Mouse (Mus musculus) left cerebral cortex, postnatal 36 days (tissue): ENCODE measurements around the gene Foxf2. TPM values are rescaled to one million over a fixed set of nuclear protein-coding genes. Genes with fewer than 3 reads are reported as not detected.

Source experiments
- DNase-seq, 2 experiments: peaks; one replicate each; pipeline ENCODE4 v3.0.0; 2021 to 2022; ENCODE audit warnings: low spot score in 2 of 2, mixed read lengths in 1 of 2
- intact Hi-C: fragments of 180-260 bp; cut with DNase I; formaldehyde crosslinking; loops from one replicate; pipeline ENCODE4 v1.15.1; 2025
- total RNA-seq, 2 experiments: library from RNA; stranded (reverse); gene quantifications; 2 replicates each; pipeline ENCODE4 v1.2.3; 2021

Foxf2 gene
- total RNA-seq: 1 to 10 TPM; 5.5 TPM

DNA sequence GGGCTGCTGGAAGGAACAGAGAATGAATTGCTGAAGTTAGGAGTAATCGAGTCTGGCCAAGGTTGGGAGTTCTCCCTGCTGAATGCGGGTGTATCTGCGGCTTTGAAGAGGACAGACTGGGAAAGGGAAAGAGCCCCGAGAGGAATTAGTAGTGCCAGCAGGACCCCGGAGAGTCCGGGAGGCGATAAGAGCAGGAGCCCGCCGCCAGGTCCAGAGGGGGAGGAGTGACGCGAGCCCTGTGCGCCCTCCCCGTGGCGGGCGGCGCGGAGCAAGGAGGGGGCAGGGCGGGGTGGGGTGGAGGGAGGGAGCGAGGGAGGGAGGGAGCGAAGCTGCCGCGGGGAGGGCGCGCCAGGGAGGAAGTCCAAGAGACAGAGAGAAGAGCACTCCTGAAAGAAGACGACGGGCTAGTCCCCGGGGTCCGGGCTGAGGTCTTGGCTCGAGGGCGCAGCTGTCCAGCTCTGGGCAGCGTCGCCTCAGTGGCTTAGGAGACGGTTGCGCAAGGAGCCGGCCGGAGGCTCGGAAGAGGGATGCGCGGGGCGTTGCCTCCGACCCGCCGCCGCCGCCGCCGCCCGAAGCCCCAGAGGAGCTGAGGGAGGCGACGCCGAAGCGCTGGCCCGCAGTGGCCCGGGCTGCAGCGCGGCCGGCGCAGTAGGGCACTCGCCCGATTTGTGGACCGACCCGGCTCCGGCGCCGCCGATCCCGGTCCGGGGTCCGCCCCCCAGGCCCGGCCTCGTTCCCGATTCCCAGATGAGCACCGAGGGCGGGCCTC is at the start of gene Foxf2:
Gene Foxf2 (plus strand): TSS at position 484 of the 769 bp plus-strand sequence.
- no peak for DNase-seq
- intact Hi-C loops: loop anchor here (5.0 to 10.0 kb wide), 3 partner anchors 177 to 731 kb away; no protein-coding TSS in a partner anchor

GRCm38 (mm10) chr13:31576696-31577095 is 48.9 kb upstream of the Foxf2 start:
- DNase-seq: no peak
- intact Hi-C loops: no loop called here

GRCm38 (mm10) chr13:31577576-31577975 is 48.0 kb upstream of the Foxf2 start:
- no peak for DNase-seq
- intact Hi-C loops: no loop called here

DNA sequence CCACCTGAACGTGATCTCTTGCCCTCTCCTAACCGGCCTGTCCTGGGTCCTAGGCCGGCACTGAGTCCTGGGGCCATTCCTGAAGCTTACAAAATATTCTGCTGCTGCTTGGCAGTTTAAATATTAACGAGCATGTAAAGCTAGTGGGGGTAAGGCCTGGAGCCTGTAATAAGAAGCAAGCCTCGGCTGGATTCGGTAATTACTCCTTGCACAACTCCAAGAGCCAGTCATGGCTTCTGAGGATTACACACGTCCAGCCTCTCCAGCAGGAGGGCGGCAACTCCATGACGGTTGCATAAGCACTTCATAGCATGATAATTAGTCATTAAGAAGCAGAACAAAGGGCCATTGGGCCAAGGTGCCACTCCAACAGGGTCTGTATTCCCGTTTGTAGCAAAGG is 47.2 kb upstream of the Foxf2 start:
- no peak for DNase-seq
- intact Hi-C loops: no loop called here

GRCm38 (mm10) chr13:31579866-31580265 is 45.8 kb upstream of the Foxf2 start:
- no peak for DNase-seq
- intact Hi-C loops: no loop called here

DNA sequence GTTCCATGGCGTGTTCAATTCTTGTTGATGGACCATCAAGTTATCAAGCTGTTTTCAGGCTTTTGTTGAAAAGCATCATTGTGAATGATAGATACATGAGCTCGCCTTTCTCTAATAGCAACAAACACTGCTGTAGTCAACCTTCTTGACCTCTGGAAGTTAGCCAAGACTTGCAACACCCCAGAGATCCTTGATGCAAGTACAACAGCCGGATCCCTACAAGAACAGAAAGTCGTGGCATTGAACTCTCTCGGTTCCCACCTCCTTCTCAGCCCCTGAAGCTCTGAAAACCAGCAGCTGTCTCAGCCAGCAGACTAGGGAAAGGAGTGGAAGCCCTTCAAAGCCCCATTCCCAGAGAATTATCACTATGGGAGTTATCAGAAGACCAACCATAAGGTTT is 38.3 kb upstream of the Foxf2 start:
- intact Hi-C loops: no loop called here
- no peak for DNase-seq

GRCm38 (mm10) chr13:31599576-31599975 is 26.0 kb upstream of the Foxf2 start:
- DNase-seq: no peak
- intact Hi-C loops: no loop called here

- no peak for DNase-seq
- intact Hi-C loops: no loop called here
Measured at GRCm38 (mm10) chr13:31603964-31604363, 21.7 kb upstream of the Foxf2 start.

GRCm38 (mm10) chr13:31614724-31615465 is 10.7 kb upstream of the Foxf2 start:
- no peak for DNase-seq

DNA sequence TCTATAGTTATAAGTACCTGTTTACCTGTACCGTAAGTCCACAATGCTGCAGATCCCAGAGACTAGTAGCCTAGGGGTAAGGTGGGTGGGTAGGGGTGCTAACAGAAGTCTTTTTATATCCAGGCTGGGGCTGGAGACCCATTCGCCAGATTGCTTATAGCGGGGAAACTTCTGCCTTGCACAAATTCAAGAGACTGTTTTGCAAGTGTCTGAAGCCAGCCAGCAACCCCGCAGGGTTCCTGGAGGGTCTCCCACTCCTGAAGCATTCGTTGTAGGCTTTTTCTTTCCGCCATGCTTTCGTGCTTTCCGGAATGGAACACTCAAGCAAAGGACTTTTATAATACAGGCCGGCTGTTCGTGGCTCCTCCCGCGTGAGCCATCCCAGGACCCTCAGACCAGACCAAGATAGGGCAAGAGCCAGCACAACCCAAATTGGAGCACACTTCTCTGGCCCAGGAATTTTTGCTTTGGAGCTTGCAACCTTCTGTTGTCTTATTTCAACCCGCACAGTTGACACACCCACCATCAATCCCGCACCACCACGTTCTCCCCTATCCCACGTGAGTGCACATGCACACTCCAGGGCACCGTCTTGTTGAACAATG is 10.0 kb upstream of the Foxf2 start:
- intact Hi-C loops: loop anchor here (5.0 kb wide), 2 partner anchors 58 to 408 kb away; partner anchors contain the start of genes A530084C06Rik and Foxq1
- no peak for DNase-seq

More at GRCm38 (mm10) chr13:31614724-31615465, 10.7 kb upstream of the Foxf2 start:
- intact Hi-C loops: loop anchor here (5.0 kb wide), 2 partner anchors 58 to 408 kb away; partner anchors contain the start of genes A530084C06Rik and Foxq1

DNA sequence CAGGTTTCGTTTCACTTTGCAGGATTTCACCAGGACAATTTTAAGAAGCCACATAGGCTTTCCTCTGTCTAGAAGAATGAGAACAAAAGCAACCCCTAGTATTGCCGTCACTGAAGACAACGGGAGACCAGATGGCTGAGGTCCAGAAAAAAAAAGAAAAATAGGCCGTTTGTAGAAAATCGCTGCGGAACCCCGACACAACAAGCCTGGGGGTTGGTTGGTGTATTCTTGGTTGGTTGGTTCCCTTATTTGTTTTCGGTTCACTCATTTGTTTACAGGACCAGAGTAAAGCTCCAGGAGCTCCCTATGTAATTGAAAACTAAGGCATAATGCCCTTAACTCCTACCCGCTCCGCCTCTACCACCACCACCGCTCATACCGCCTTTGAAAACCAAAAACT is 7.6 kb upstream of the Foxf2 start:
- no peak for DNase-seq
- intact Hi-C loops: loop anchor here (1.0 to 5.0 kb wide), 3 partner anchors 61 to 536 kb away; partner anchors contain the start of genes A530084C06Rik and Foxq1

GRCm38 (mm10) chr13:31618416-31618815 is 7.2 kb upstream of the Foxf2 start:
- DNase-seq: peak in 1 of 2 experiments; percentile 69
- intact Hi-C loops: loop anchor here (1.0 to 5.0 kb wide), 3 partner anchors 61 to 536 kb away; partner anchors contain the start of genes A530084C06Rik and Foxq1

DNA sequence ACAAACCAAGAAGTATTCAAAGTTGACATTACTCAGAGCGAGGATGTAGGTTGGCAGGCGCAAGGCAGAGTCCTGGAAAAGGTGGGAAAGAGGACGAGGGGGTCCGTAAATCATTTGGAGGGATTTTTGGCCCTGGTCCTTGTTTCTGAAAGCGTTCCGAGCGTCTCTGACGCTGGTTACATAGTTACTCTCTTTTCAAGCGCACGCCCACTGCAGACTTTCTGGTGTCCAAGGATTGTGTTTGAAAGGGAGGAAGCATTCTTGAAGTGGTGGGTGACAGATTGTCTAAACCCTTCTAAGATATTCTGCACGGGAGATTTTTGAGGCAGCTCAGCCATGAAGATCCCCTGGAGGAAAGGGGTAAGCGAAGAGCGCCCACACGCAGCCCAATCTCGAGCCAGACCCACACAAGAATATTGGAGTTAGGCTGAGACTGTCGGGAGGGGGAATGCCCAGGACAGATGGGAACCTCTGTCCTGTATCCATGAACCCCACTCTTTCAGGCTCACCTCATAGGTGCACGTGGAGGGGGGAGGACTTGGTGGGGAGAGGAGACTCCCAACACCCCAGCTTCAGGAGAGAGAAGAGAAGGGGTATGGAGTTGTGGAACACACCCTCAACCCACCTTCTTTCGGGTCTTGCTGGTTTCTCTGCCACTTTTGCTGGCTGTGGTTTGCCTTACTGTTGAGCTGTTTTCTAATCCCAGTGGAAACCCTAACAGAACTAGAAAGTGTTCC is 6.5 kb upstream of the Foxf2 start:
- no peak for DNase-seq
- intact Hi-C loops: loop anchor here (1.0 to 5.0 kb wide), 3 partner anchors 62 to 537 kb away; partner anchors contain the start of genes A530084C06Rik and Foxq1

GRCm38 (mm10) chr13:31619826-31620498 is 5.7 kb upstream of the Foxf2 start:
- intact Hi-C loops: loop anchor here (5.0 to 10.0 kb wide), 3 partner anchors 63 to 725 kb away; partner anchors contain the start of genes A530084C06Rik and Foxq1
- no peak for DNase-seq

- intact Hi-C loops: loop anchor here (10.0 kb wide), 1 partner anchor 726 kb away; no protein-coding TSS in a partner anchor
- DNase-seq: no peak
Measured at GRCm38 (mm10) chr13:31620499-31620847, 5.1 kb upstream of the Foxf2 start.

GRCm38 (mm10) chr13:31620937-31621336 is 4.7 kb upstream of the Foxf2 start:
- intact Hi-C loops: loop anchor here (10.0 kb wide), 1 partner anchor 726 kb away; no protein-coding TSS in a partner anchor
- no peak for DNase-seq

- no peak for DNase-seq
- intact Hi-C loops: loop anchor here (10.0 kb wide), 1 partner anchor 727 kb away; no protein-coding TSS in a partner anchor
Measured at GRCm38 (mm10) chr13:31621741-31622140, 3.9 kb upstream of the Foxf2 start.

GRCm38 (mm10) chr13:31622371-31622770 is 3.2 kb upstream of the Foxf2 start:
- intact Hi-C loops: loop anchor here (10.0 kb wide), 1 partner anchor 728 kb away; no protein-coding TSS in a partner anchor
- DNase-seq: no peak
